Mouse (Mus musculus) C2C12 (cell line): Measurements from ENCODE around the gene Senp8.

Source experiments
- CEBPB ChIP-seq: IDR thresholded peaks from one replicate; pipeline ENCODE4 v1.6.1; 2011; ENCODE audit warnings: low read depth, mild to moderate bottlenecking, control low read depth, moderate library complexity
- CTCF ChIP-seq: IDR thresholded peaks from one replicate; pipeline ENCODE4 v1.5.1; 2011; ENCODE audit not compliant: control insufficient read depth, insufficient read depth, insufficient read length
- MAX ChIP-seq: IDR thresholded peaks from one replicate; pipeline ENCODE4 v1.6.1; 2011; ENCODE audit warnings: mild to moderate bottlenecking, control low read depth
- MYOD1 ChIP-seq: IDR thresholded peaks from one replicate; pipeline ENCODE4 v1.6.1; 2011; ENCODE audit warnings: low read depth; ENCODE audit not compliant: control insufficient read depth, insufficient read length
- MYOG ChIP-seq: IDR thresholded peaks from one replicate; pipeline ENCODE4 v1.6.1; 2011; ENCODE audit not compliant: control insufficient read depth, insufficient read length; ENCODE audit errors: extremely low read depth
- USF1 ChIP-seq: IDR thresholded peaks from one replicate; pipeline ENCODE4 v1.6.1; 2011; ENCODE audit warnings: low read depth, mild to moderate bottlenecking, control low read depth, moderate library complexity

GRCm38 (mm10) chr9:59731136-59731535, 19.4 kb downstream of the Senp8 start:
- no peak for TF ChIP-seq CTCF
- TF ChIP-seq MAX, result no peak
- TF ChIP-seq USF1, result no peak
- no peak for TF ChIP-seq MYOD1
- no peak for TF ChIP-seq MYOG
- no peak for TF ChIP-seq CEBPB
